Mouse (Mus musculus) testis, postnatal 14 days (tissue): ENCODE measurements at regions not wholly inside any gene's neighbourhood (a gene's known extent, or its start where the extent isn't known, plus 50 kb on each side); places are given as distances from the start of the nearest gene placed in this dataset.

Experiments used
- DNase-seq: peaks from one replicate; pipeline ENCODE4 v3.0.0; 2021; ENCODE audit warnings: low spot score

GRCm38 (mm10) chr13:37531512-37532183 is 186.6 kb downstream of the Ly86 start:
- no peak for DNase-seq

- DNase-seq: no peak
These were observed 187.7 kb downstream of the Ly86 start for GRCm38 (mm10) chr13:37532596-37533170.

GRCm38 (mm10) chr13:37533851-37534250 is 188.8 kb downstream of the Ly86 start:
- DNase-seq: no peak

- no peak for DNase-seq
These were observed 192.3 kb downstream of the Ly86 start for GRCm38 (mm10) chr13:37537330-37537729.

GRCm38 (mm10) chr13:37537793-37538192 is 192.8 kb downstream of the Ly86 start:
- DNase-seq: no peak

- DNase-seq: no peak
These were observed 196.0 kb downstream of the Ly86 start for GRCm38 (mm10) chr13:37540980-37541531.

GRCm38 (mm10) chr13:37541674-37542073 is 196.7 kb downstream of the Ly86 start:
- DNase-seq: no peak

- no peak for DNase-seq
These were observed 197.8 kb downstream of the Ly86 start for GRCm38 (mm10) chr13:37542744-37543196.

GRCm38 (mm10) chr13:37543788-37544187 is 198.8 kb downstream of the Ly86 start:
- no peak for DNase-seq

- DNase-seq: no peak
These were observed 199.7 kb downstream of the Ly86 start for GRCm38 (mm10) chr13:37544696-37545095.

GRCm38 (mm10) chr13:37546556-37546955 is 201.5 kb downstream of the Ly86 start:
- no peak for DNase-seq

GRCm38 (mm10) chr13:37550584-37550983 is 205.6 kb downstream of the Ly86 start:
- peak; percentile 43 for DNase-seq

- no peak for DNase-seq
These were observed 208.4 kb downstream of the Ly86 start for GRCm38 (mm10) chr13:37553392-37553791.

- DNase-seq: no peak
These were observed 212.2 kb downstream of the Ly86 start for GRCm38 (mm10) chr13:37557183-37557582.

GRCm38 (mm10) chr13:37557766-37558165 is 212.8 kb downstream of the Ly86 start:
- DNase-seq: no peak

- no peak for DNase-seq
These were observed 214.0 kb downstream of the Ly86 start for GRCm38 (mm10) chr13:37559056-37559455.

- DNase-seq: no peak
These were observed 214.8 kb downstream of the Ly86 start for GRCm38 (mm10) chr13:37559706-37560313.

GRCm38 (mm10) chr13:37560387-37560786 is 215.4 kb downstream of the Ly86 start:
- DNase-seq: no peak

GRCm38 (mm10) chr13:37560800-37561199 is 215.8 kb downstream of the Ly86 start:
- DNase-seq: no peak

- no peak for DNase-seq
These were observed 216.4 kb downstream of the Ly86 start for GRCm38 (mm10) chr13:37561437-37561836.

GRCm38 (mm10) chr13:37562141-37562540 is 216.1 kb upstream of the Rreb1 start:
- DNase-seq: no peak

GRCm38 (mm10) chr13:37562652-37563051 is 215.5 kb upstream of the Rreb1 start:
- DNase-seq: peak; percentile 51

- DNase-seq: no peak
These were observed 209.1 kb upstream of the Rreb1 start for GRCm38 (mm10) chr13:37569051-37569450.
